Mouse (Mus musculus) heart, adult 2 months (tissue): ENCODE data around the gene Prl7b1. TPM values are rescaled to one million over a fixed set of nuclear protein-coding genes. Genes with fewer than 3 reads are reported as not detected.

Experiments
- DNase-seq, 2 experiments: peaks; one replicate each; pipeline ENCODE4 v3.0.0; 2021
- H3K27ac ChIP-seq: fragments of 200-600 bp; 2 replicates; pipeline ENCODE4 v1.8.1; 2022
- H3K27me3 ChIP-seq: fragments of 200-500 bp; 2 replicates; pipeline ENCODE4 v1.6.1; 2012; ENCODE audit warnings: mild to moderate bottlenecking, low read length, inconsistent platforms, mixed read lengths; ENCODE audit not compliant: control insufficient read depth, insufficient read depth
- H3K36me3 ChIP-seq: fragments of 200-500 bp; 2 replicates; pipeline ENCODE4 v1.6.1; 2012; ENCODE audit warnings: low read length, inconsistent platforms; ENCODE audit not compliant: control insufficient read depth, insufficient read depth
- H3K4me1 ChIP-seq: fragments of 200-500 bp; 2 replicates; pipeline ENCODE4 v1.6.1; 2011; ENCODE audit warnings: low read length; ENCODE audit not compliant: control insufficient read depth, insufficient read depth
- H3K4me3 ChIP-seq: fragments of 200-600 bp; 2 replicates; pipeline ENCODE4 v1.8.1; 2022
- H3K79me2 ChIP-seq: fragments of 200-500 bp; replicated peaks from 2 replicates; pipeline ENCODE4 v1.6.1; 2012; ENCODE audit warnings: mild to moderate bottlenecking, inconsistent platforms, low read length, moderate library complexity, mixed read lengths; ENCODE audit not compliant: control insufficient read depth, insufficient read depth
- H3K9ac ChIP-seq: fragments of 200-500 bp; 2 replicates; pipeline ENCODE4 v1.6.1; 2012; ENCODE audit warnings: low read depth, mild to moderate bottlenecking, control low read depth, inconsistent platforms, low read length, mixed read lengths
- CTCF ChIP-seq: fragments of 200-600 bp; IDR thresholded peaks from 2 replicates; pipeline ENCODE4 v1.8.1; 2022; ENCODE audit warnings: antibody characterized with exemption, mild to moderate bottlenecking, moderate library complexity
- EP300 ChIP-seq: fragments of 200-500 bp; IDR thresholded peaks from 2 replicates; pipeline ENCODE4 v1.6.1; 2011; ENCODE audit warnings: low read depth, low read length, control low read depth; ENCODE audit not compliant: insufficient read depth
- POLR2A ChIP-seq: fragments of 200-500 bp; IDR thresholded peaks from 2 replicates; pipeline ENCODE4 v1.6.1; 2011; ENCODE audit warnings: mild to moderate bottlenecking, low read depth, low read length, control low read depth; ENCODE audit not compliant: insufficient read depth
- WGBS: fragments of 180-500 bp; shearing (Covaris S2); methylation state at CpG from one replicate; pipeline ENCODE4 v1.1.7; 2018; 5-methylcytosine and 5-hydroxymethylcytosine counted together
- intact Hi-C: fragments of 180-260 bp; cut with DNase I; formaldehyde crosslinking; loops from one replicate; pipeline ENCODE4 v1.15.1; 2025
- long read RNA-seq: library from polyadenylated mRNA; stranded (forward); transcript quantifications from one replicate; pipeline ENCODE4 v2.0.0, GENCODE M21; 2021
- polyA plus RNA-seq: library from polyadenylated mRNA; depleted of rRNA; stranded (reverse); fragments of >200 nt; gene quantifications from 2 replicates; pipeline ENCODE4 v1.2.3, GENCODE M21; 2012; rRNA removed
- total RNA-seq, 2 experiments: library from RNA; stranded (reverse); gene quantifications; 2 replicates each; pipeline ENCODE4 v1.2.3; 2021

The Prl7b1 gene
- total RNA-seq, result not detected
- polyA plus RNA-seq, result not detected in 2 replicates
- long read RNA-seq, result 0 reads

DNA sequence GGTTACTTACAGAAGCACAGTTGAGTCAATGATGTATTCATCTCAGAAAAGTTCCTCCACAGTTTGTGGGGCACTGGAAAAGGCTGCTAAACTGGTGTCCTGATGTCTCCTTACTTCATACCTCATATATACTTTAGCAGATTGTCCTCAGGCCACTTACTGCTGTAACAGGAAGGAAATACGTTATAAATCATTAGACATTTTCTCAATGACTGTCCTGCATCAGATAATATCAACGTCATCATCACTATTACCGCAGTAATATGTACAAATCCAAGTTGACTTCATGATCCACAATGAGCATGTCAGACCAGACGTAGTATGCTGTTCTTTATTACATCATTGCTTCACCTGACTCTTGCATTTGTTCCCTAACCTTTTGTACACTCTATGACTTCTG lies at the start of gene Prl7b1:
Prl7b1 (minus strand) TSS at position 101 of the 400 bp plus-strand sequence.
- no peak for DNase-seq
- Histone ChIP-seq H3K4me3 (no peak within 1 kb of the TSS), H3K27ac (no peak within 1 kb of the TSS), H3K4me1 (no peaks in the 10 kb centered on the region), H3K79me2 (no peaks in the 10 kb centered on the region), H3K9ac (no peak within 1 kb of the TSS), H3K36me3 (no peaks in the 10 kb centered on the region), H3K27me3 (no peaks in the 10 kb centered on the region)
- intact Hi-C loops, result no loop called here
- TF ChIP-seq POLR2A (no peak), CTCF (no peak), EP300 (no peak)
- WGBS, result 63% methylated on average over 4 of the region's 4 CpGs

DNA sequence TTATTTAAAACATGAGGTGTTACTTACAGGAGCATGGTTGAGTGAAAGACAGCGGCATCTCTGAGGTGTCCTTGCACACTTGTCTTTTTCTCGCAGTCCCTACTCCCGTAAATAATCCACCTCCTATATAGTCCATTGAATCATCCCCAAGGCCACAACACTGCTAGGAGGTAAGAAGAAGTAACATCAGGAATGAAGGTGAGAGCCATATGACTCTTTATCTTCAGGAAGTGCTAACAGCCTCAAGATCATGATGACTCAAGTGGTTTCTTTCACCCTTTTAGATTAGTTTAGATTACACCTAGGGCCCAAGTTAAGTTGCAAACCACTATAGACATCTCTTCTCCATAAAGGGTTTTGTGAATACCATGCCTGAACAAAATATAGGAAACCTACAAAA lies 32.0 kb upstream of the Prl7b1 start, which contains the start of gene Prl7a1:
Prl7a1 (minus strand) TSS at position 101 of the 400 bp plus-strand sequence.
- no peak within 1 kb of the TSS for H3K9ac ChIP-seq
- intact Hi-C loops, result no loop called here
- H3K4me3 ChIP-seq, result no peak within 1 kb of the TSS
- H3K4me1 ChIP-seq, result no peaks in the 10 kb centered on the region
- H3K27me3 ChIP-seq, result no peaks in the 10 kb centered on the region
- DNase-seq, result no peak
- no peaks in the 10 kb centered on the region for H3K36me3 ChIP-seq
- H3K27ac ChIP-seq, result no peak within 1 kb of the TSS
- TF ChIP-seq POLR2A (no peak), EP300 (no peak), CTCF (no peak)
- 88% methylated on average over 3 of the region's 3 CpGs for WGBS
- H3K79me2 ChIP-seq, result no peaks in the 10 kb centered on the region

DNA sequence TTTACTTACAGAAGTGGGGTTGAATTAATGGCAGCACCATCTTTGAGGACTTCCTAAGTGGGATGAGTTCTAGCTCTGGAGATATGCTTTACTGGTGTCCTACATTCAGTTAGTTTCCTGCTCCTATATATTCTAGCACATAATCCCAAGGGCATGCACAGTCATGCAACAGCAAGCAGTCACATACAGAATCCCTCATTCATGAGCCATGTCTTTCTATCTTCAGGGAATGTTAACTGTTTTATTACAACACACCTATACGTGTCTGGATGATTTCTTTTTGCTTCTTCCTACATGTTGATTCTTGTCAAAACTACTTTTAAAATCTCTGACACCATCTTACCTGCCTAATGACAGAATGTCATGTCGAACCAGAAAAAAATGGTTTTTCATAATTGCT lies 28.3 kb downstream of the Prl7b1 start, which contains the start of gene Prl8a1:
Prl8a1 (minus strand) TSS at position 101 of the 400 bp plus-strand sequence.
- no peaks in the 10 kb centered on the region for H3K4me1 ChIP-seq
- intact Hi-C loops, result no loop called here
- no peak for TF ChIP-seq CTCF
- TF ChIP-seq EP300, result no peak
- no peak for TF ChIP-seq POLR2A
- no peaks in the 10 kb centered on the region for H3K79me2 ChIP-seq
- H3K36me3 ChIP-seq, result no peaks in the 10 kb centered on the region
- H3K9ac ChIP-seq, result no peak within 1 kb of the TSS
- H3K27ac ChIP-seq, result no peak within 1 kb of the TSS
- no peak within 1 kb of the TSS for H3K4me3 ChIP-seq
- WGBS, result 64% methylated on average over 2 of the region's 2 CpGs
- no peaks in the 10 kb centered on the region for H3K27me3 ChIP-seq
- no peak for DNase-seq

DNA sequence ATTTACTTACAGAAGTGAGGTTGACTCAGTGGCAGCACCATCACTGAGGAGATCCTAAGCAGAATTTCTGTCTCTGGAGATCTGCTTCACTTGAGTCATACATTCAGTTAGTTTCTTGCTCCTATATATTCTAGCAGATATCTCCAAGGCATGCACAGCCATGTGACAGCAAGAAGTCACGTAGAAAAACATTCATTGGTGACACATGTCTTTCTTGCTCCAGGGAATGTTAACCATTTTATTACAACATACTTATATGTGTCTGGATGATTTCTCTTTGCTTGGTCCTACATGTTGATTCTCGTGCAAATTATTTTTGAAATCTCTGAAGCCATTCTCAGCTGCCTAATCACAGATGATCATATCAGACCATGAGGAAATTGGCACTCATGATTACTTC lies 45.9 kb downstream of the Prl7b1 start, which contains the start of gene Prl8a9:
Prl8a9 (minus strand) TSS at position 101 of the 400 bp plus-strand sequence.
- WGBS, result 70% methylated on average over 2 of the region's 2 CpGs
- Histone ChIP-seq H3K4me1 (no peaks in the 10 kb centered on the region), H3K4me3 (no peak within 1 kb of the TSS), H3K27me3 (no peaks in the 10 kb centered on the region), H3K36me3 (no peaks in the 10 kb centered on the region), H3K79me2 (no peaks in the 10 kb centered on the region), H3K27ac (no peak within 1 kb of the TSS), H3K9ac (no peak within 1 kb of the TSS)
- DNase-seq, result no peak
- intact Hi-C loops, result no loop called here
- TF ChIP-seq CTCF (no peak), POLR2A (no peak), EP300 (no peak)

GRCm38 (mm10) chr13:27553336-27553735 lies 57.0 kb downstream of the Prl7b1 start:
- Histone ChIP-seq H3K79me2 (no peaks in the 10 kb centered on the region), H3K27me3 (no peaks in the 10 kb centered on the region), H3K36me3 (no peaks in the 10 kb centered on the region), H3K4me1 (no peaks in the 10 kb centered on the region), H3K27ac (no peak overlapping the region), H3K9ac (no peak overlapping the region), H3K4me3 (no peak overlapping the region)
- intact Hi-C loops, result no loop called here
- TF ChIP-seq POLR2A (no peak), CTCF (no peak), EP300 (no peak)
- DNase-seq, result no peak

Other genes starting within 250 kb of the Prl7b1 start
- gene Prl2b1, start 219.7 kb downstream of the Prl7b1 start, total RNA-seq, result not detected
- gene Prl2b1, start 219.7 kb downstream of the Prl7b1 start, polyA plus RNA-seq, result not detected in 2 replicates
- gene Prl8a6, start 171.9 kb downstream of the Prl7b1 start, total RNA-seq, result not detected
- gene Prl8a6, start 171.9 kb downstream of the Prl7b1 start, polyA plus RNA-seq, result not detected in 2 replicates
- not detected for gene Prl8a8, start 97.4 kb downstream of the Prl7b1 start, total RNA-seq
- gene Prl8a8, start 97.4 kb downstream of the Prl7b1 start, polyA plus RNA-seq, result not detected in 2 replicates
- gene Prl8a9, start 46.0 kb downstream of the Prl7b1 start, total RNA-seq, result not detected
- not detected in 2 replicates for gene Prl8a9, start 46.0 kb downstream of the Prl7b1 start, polyA plus RNA-seq
- not detected for gene Prl8a1, start 28.4 kb downstream of the Prl7b1 start, total RNA-seq
- gene Prl8a1, start 28.4 kb downstream of the Prl7b1 start, polyA plus RNA-seq, result not detected in 2 replicates
- gene Prl7a1, start 31.9 kb upstream of the Prl7b1 start, total RNA-seq, result not detected
- gene Prl7a1, start 31.9 kb upstream of the Prl7b1 start, polyA plus RNA-seq, result not detected in 2 replicates
- gene Prl7a2, start 57.5 kb upstream of the Prl7b1 start, total RNA-seq, result not detected
- gene Prl7a2, start 57.5 kb upstream of the Prl7b1 start, polyA plus RNA-seq, result not detected in 2 replicates
- gene Prl7d1, start 106.2 kb upstream of the Prl7b1 start, total RNA-seq, result not detected
- gene Prl7d1, start 106.2 kb upstream of the Prl7b1 start, polyA plus RNA-seq, result not detected in 2 replicates
- not detected for gene Prl7c1, start 170.2 kb upstream of the Prl7b1 start, total RNA-seq
- not detected in 2 replicates for gene Prl7c1, start 170.2 kb upstream of the Prl7b1 start, polyA plus RNA-seq
- not detected for gene Prl2a1, start 191.1 kb upstream of the Prl7b1 start, total RNA-seq
- not detected in 2 replicates for gene Prl2a1, start 191.1 kb upstream of the Prl7b1 start, polyA plus RNA-seq
- gene Prl2c1, start 238.8 kb upstream of the Prl7b1 start, total RNA-seq, result not detected
- not detected in 2 replicates for gene Prl2c1, start 238.8 kb upstream of the Prl7b1 start, polyA plus RNA-seq